Mouse (Mus musculus): Measurements from ENCODE around the gene Olfr1223. TPM values are rescaled to one million over a fixed set of nuclear protein-coding genes. Genes with fewer than 3 reads are reported as not detected.

The Olfr1223 gene
- total and polyA plus RNA-seq, 2 experiments, result not detected

- no peaks in the 10 kb centered on the region for H3K4me1 ChIP-seq (ENCODE audit: control insufficient read depth, insufficient read depth, low read length)
- no peaks in the 10 kb centered on the region for H3K27me3 ChIP-seq (ENCODE audit: control insufficient read depth, insufficient read depth, low read length)
- H3K79me2 ChIP-seq (ENCODE audit: control insufficient read depth, insufficient read depth, low read length), result no peaks in the 10 kb centered on the region
- no peak within 1 kb of the TSS for H3K4me3 ChIP-seq (ENCODE audit: insufficient read depth, low read depth, low read length)
- no peak within 1 kb of the TSS for H3K27ac ChIP-seq (replicated peaks; ENCODE audit: insufficient read depth, low read depth, low read length)
- no peak for DNase-seq (ENCODE audit: extremely low read depth, low read depth, low spot score)
- TF ChIP-seq POLR2A (IDR thresholded peaks at IDR 0.05; ENCODE audit: extremely low read depth, insufficient read depth, low read length) (no peak), CTCF (IDR thresholded peaks at IDR 0.05; ENCODE audit: low read depth, low read length) (no peak)
- 50% methylated on average over 3 of the region's 3 CpGs for WGBS
- H3K36me3 ChIP-seq (ENCODE audit: control insufficient read depth, insufficient read depth, low read length), result no peaks in the 10 kb centered on the region
- H3K9ac ChIP-seq (ENCODE audit: low read depth, low read length), result no peak within 1 kb of the TSS
Measured at GRCm38 (mm10) chr2:89132954-89133353, 18.4 kb downstream of the Olfr1223 start, which contains the start of gene Olfr1222. Gene Olfr1222 (minus strand): TSS chr2:89133054.

GRCm38 (mm10) chr2:89117183-89117582, 34.2 kb downstream of the Olfr1223 start, which contains the start of gene Olfr1221:
Gene Olfr1221 (minus strand): TSS chr2:89117283.
- Histone ChIP-seq H3K4me1 (ENCODE audit: control insufficient read depth, insufficient read depth, low read length) (no peaks in the 10 kb centered on the region), H3K27me3 (ENCODE audit: control insufficient read depth, insufficient read depth, low read length) (no peaks in the 10 kb centered on the region), H3K36me3 (ENCODE audit: control insufficient read depth, insufficient read depth, low read length) (no peaks in the 10 kb centered on the region), H3K9ac (ENCODE audit: low read depth, low read length) (no peak within 1 kb of the TSS), H3K4me3 (ENCODE audit: insufficient read depth, low read depth, low read length) (no peak within 1 kb of the TSS), H3K27ac (replicated peaks; ENCODE audit: insufficient read depth, low read depth, low read length) (no peak within 1 kb of the TSS), H3K79me2 (ENCODE audit: control insufficient read depth, insufficient read depth, low read length) (no peaks in the 10 kb centered on the region)
- DNase-seq (ENCODE audit: extremely low read depth, low read depth, low spot score), result peak; percentile 3
- TF ChIP-seq POLR2A (IDR thresholded peaks at IDR 0.05; ENCODE audit: extremely low read depth, insufficient read depth, low read length) (no peak), CTCF (IDR thresholded peaks at IDR 0.05; ENCODE audit: low read depth, low read length) (no peak)
- WGBS, result 73% methylated on average over 2 of the region's 2 CpGs

DNA sequence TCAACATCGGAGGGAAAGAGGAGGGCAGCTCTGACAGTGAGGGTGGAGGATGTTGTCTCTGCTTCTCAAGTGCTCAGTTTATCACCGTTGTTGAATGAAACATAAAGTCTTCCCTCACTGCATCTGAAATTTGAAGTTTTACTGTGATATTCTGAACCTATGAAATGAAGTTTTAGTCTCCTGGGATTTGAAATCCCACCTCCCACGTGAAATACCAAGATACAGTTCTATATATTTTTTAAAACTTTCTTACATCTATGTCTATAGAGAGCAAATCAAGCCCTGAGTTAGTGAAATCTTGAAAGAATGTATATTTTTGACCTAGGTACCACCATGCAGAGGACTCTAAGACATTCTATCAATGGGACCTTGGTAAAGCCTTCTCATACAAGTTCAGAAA, 44.6 kb downstream of the Olfr1223 start, which contains the start of gene Olfr1220:
TSS of gene Olfr1220 (minus strand) at position 101 of the 400 bp plus-strand sequence.
- Histone ChIP-seq H3K27me3 (ENCODE audit: control insufficient read depth, insufficient read depth, low read length) (no peaks in the 10 kb centered on the region), H3K79me2 (ENCODE audit: control insufficient read depth, insufficient read depth, low read length) (no peaks in the 10 kb centered on the region)
- WGBS, result 63% methylated on average over 3 of the region's 3 CpGs

GRCm38 (mm10) chr2:89105651-89106050, 45.7 kb downstream of the Olfr1223 start:
- Histone ChIP-seq H3K9ac (ENCODE audit: low read depth, low read length) (no peak overlapping the region), H3K4me1 (ENCODE audit: control insufficient read depth, insufficient read depth, low read length) (no peaks in the 10 kb centered on the region), H3K4me3 (ENCODE audit: insufficient read depth, low read depth, low read length) (no peak overlapping the region), H3K36me3 (ENCODE audit: control insufficient read depth, insufficient read depth, low read length) (no peaks in the 10 kb centered on the region), H3K27me3 (ENCODE audit: control insufficient read depth, insufficient read depth, low read length) (no peaks in the 10 kb centered on the region), H3K27ac (replicated peaks; ENCODE audit: insufficient read depth, low read depth, low read length) (no peak overlapping the region), H3K79me2 (ENCODE audit: control insufficient read depth, insufficient read depth, low read length) (no peaks in the 10 kb centered on the region)
- TF ChIP-seq POLR2A (IDR thresholded peaks at IDR 0.05; ENCODE audit: extremely low read depth, insufficient read depth, low read length) (no peak), CTCF (IDR thresholded peaks at IDR 0.05; ENCODE audit: low read depth, low read length) (no peak)
- no peak for DNase-seq (ENCODE audit: extremely low read depth, low read depth, low spot score)

More for the DNA sequence above, 44.6 kb downstream of the Olfr1223 start, which contains the start of gene Olfr1220:
- H3K4me1 ChIP-seq (ENCODE audit: control insufficient read depth, insufficient read depth, low read length), result no peaks in the 10 kb centered on the region
- H3K36me3 ChIP-seq (ENCODE audit: control insufficient read depth, insufficient read depth, low read length), result no peaks in the 10 kb centered on the region
- no peak for DNase-seq (ENCODE audit: extremely low read depth, low read depth, low spot score)
- H3K4me3 ChIP-seq (ENCODE audit: insufficient read depth, low read depth, low read length), result no peak within 1 kb of the TSS
- no peak within 1 kb of the TSS for H3K9ac ChIP-seq (ENCODE audit: low read depth, low read length)
- H3K27ac ChIP-seq (replicated peaks; ENCODE audit: insufficient read depth, low read depth, low read length), result no peak within 1 kb of the TSS
- no peak for TF ChIP-seq POLR2A (IDR thresholded peaks at IDR 0.05; ENCODE audit: extremely low read depth, insufficient read depth, low read length)
- TF ChIP-seq CTCF (IDR thresholded peaks at IDR 0.05; ENCODE audit: low read depth, low read length), result no peak

GRCm38 (mm10) chr2:89093848-89094247, 57.5 kb downstream of the Olfr1223 start:
- TF ChIP-seq POLR2A (IDR thresholded peaks at IDR 0.05; ENCODE audit: extremely low read depth, insufficient read depth, low read length), result no peak
- TF ChIP-seq CTCF (IDR thresholded peaks at IDR 0.05; ENCODE audit: low read depth, low read length), result no peak
- WGBS, result 94% methylated on average over 1 of the region's 1 CpGs
- no peak overlapping the region for H3K4me3 ChIP-seq (ENCODE audit: insufficient read depth, low read depth, low read length)
- H3K27ac ChIP-seq (replicated peaks; ENCODE audit: insufficient read depth, low read depth, low read length), result no peak overlapping the region
- H3K9ac ChIP-seq (ENCODE audit: low read depth, low read length), result no peak overlapping the region
- no peaks in the 10 kb centered on the region for H3K4me1 ChIP-seq (ENCODE audit: control insufficient read depth, insufficient read depth, low read length)
- no peaks in the 10 kb centered on the region for H3K27me3 ChIP-seq (ENCODE audit: control insufficient read depth, insufficient read depth, low read length)
- no peak for DNase-seq (ENCODE audit: extremely low read depth, low read depth, low spot score)
- H3K36me3 ChIP-seq (ENCODE audit: control insufficient read depth, insufficient read depth, low read length), result no peaks in the 10 kb centered on the region
- no peaks in the 10 kb centered on the region for H3K79me2 ChIP-seq (ENCODE audit: control insufficient read depth, insufficient read depth, low read length)

Other genes starting within 250 kb of the Olfr1223 start
- not detected in 2 replicates for gene Olfr1208, start 249.2 kb downstream of the Olfr1223 start, total RNA-seq (2014; rRNA removed)
- not detected in 2 replicates for gene Olfr1208, start 249.2 kb downstream of the Olfr1223 start, polyA plus RNA-seq (2012; rRNA removed)
- gene Olfr1209, start 236.4 kb downstream of the Olfr1223 start, total RNA-seq (2014; rRNA removed), result not detected in 2 replicates
- gene Olfr1209, start 236.4 kb downstream of the Olfr1223 start, polyA plus RNA-seq (2012; rRNA removed), result not detected in 2 replicates
- gene Olfr1211, start 213.4 kb downstream of the Olfr1223 start, total RNA-seq (2014; rRNA removed), result not detected in 2 replicates
- not detected in 2 replicates for gene Olfr1211, start 213.4 kb downstream of the Olfr1223 start, polyA plus RNA-seq (2012; rRNA removed)
- not detected in 2 replicates for gene Olfr1212, start 197.6 kb downstream of the Olfr1223 start, total RNA-seq (2014; rRNA removed)
- not detected in 2 replicates for gene Olfr1212, start 197.6 kb downstream of the Olfr1223 start, polyA plus RNA-seq (2012; rRNA removed)
- not detected in 2 replicates for gene Gm13762, start 171.3 kb downstream of the Olfr1223 start, total RNA-seq (2014; rRNA removed)
- not detected in 2 replicates for gene Gm13762, start 171.3 kb downstream of the Olfr1223 start, polyA plus RNA-seq (2012; rRNA removed)
- not detected in 2 replicates for gene Olfr1214, start 158.9 kb downstream of the Olfr1223 start, total RNA-seq (2014; rRNA removed)
- not detected in 2 replicates for gene Olfr1214, start 158.9 kb downstream of the Olfr1223 start, polyA plus RNA-seq (2012; rRNA removed)
- not detected in 2 replicates for gene Olfr1215, start 144.6 kb downstream of the Olfr1223 start, total RNA-seq (2014; rRNA removed)
- gene Olfr1215, start 144.6 kb downstream of the Olfr1223 start, polyA plus RNA-seq (2012; rRNA removed), result not detected in 2 replicates
- gene Olfr1216, start 133.2 kb downstream of the Olfr1223 start, total RNA-seq (2014; rRNA removed), result not detected in 2 replicates
- gene Olfr1216, start 133.2 kb downstream of the Olfr1223 start, polyA plus RNA-seq (2012; rRNA removed), result not detected in 2 replicates
- not detected in 2 replicates for gene Olfr1217, start 119.5 kb downstream of the Olfr1223 start, total RNA-seq (2014; rRNA removed)
- not detected in 2 replicates for gene Olfr1217, start 119.5 kb downstream of the Olfr1223 start, polyA plus RNA-seq (2012; rRNA removed)
- not detected in 2 replicates for gene Olfr1218, start 90.4 kb downstream of the Olfr1223 start, total RNA-seq (2014; rRNA removed)
- gene Olfr1218, start 90.4 kb downstream of the Olfr1223 start, polyA plus RNA-seq (2012; rRNA removed), result not detected in 2 replicates
- not detected in 2 replicates for gene Olfr1219, start 68.0 kb downstream of the Olfr1223 start, total RNA-seq (2014; rRNA removed)
- not detected in 2 replicates for gene Olfr1219, start 68.0 kb downstream of the Olfr1223 start, polyA plus RNA-seq (2012; rRNA removed)
- not detected in 2 replicates for gene Olfr1220, start 44.7 kb downstream of the Olfr1223 start, total RNA-seq (2014; rRNA removed)
- gene Olfr1220, start 44.7 kb downstream of the Olfr1223 start, polyA plus RNA-seq (2012; rRNA removed), result not detected in 2 replicates
- gene Olfr1221, start 34.3 kb downstream of the Olfr1223 start, total RNA-seq (2014; rRNA removed), result not detected in 2 replicates
- not detected in 2 replicates for gene Olfr1221, start 34.3 kb downstream of the Olfr1223 start, polyA plus RNA-seq (2012; rRNA removed)
- gene Olfr1222, start 18.5 kb downstream of the Olfr1223 start, total RNA-seq (2014; rRNA removed), result not detected in 2 replicates
- gene Olfr1222, start 18.5 kb downstream of the Olfr1223 start, polyA plus RNA-seq (2012; rRNA removed), result not detected in 2 replicates
- not detected in 2 replicates for gene Olfr1224-ps1, start 12.5 kb upstream of the Olfr1223 start, total RNA-seq (2014; rRNA removed)
- gene Olfr1224-ps1, start 12.5 kb upstream of the Olfr1223 start, polyA plus RNA-seq (2012; rRNA removed), result not detected in 2 replicates
- not detected in 2 replicates for gene Olfr1225, start 23.1 kb upstream of the Olfr1223 start, total RNA-seq (2014; rRNA removed)
- not detected in 2 replicates for gene Olfr1225, start 23.1 kb upstream of the Olfr1223 start, polyA plus RNA-seq (2012; rRNA removed)
- not detected in 2 replicates for gene Olfr1226, start 48.5 kb upstream of the Olfr1223 start, total RNA-seq (2014; rRNA removed)
- gene Olfr1226, start 48.5 kb upstream of the Olfr1223 start, polyA plus RNA-seq (2012; rRNA removed), result not detected in 2 replicates
- not detected in 2 replicates for gene Olfr1228, start 102.5 kb upstream of the Olfr1223 start, total RNA-seq (2014; rRNA removed)
- gene Olfr1228, start 102.5 kb upstream of the Olfr1223 start, polyA plus RNA-seq (2012; rRNA removed), result not detected in 2 replicates
- not detected in 2 replicates for gene Olfr1229, start 136.5 kb upstream of the Olfr1223 start, total RNA-seq (2014; rRNA removed)
- not detected in 2 replicates for gene Olfr1229, start 136.5 kb upstream of the Olfr1223 start, polyA plus RNA-seq (2012; rRNA removed)
- gene Olfr1230, start 145.7 kb upstream of the Olfr1223 start, total RNA-seq (2014; rRNA removed), result not detected in 2 replicates
- gene Olfr1230, start 145.7 kb upstream of the Olfr1223 start, polyA plus RNA-seq (2012; rRNA removed), result not detected in 2 replicates
- not detected in 2 replicates for gene Olfr1231, start 155.5 kb upstream of the Olfr1223 start, total RNA-seq (2014; rRNA removed)
- not detected in 2 replicates for gene Olfr1231, start 155.5 kb upstream of the Olfr1223 start, polyA plus RNA-seq (2012; rRNA removed)
- gene Olfr1232, start 178.1 kb upstream of the Olfr1223 start, total RNA-seq (2014; rRNA removed), result not detected in 2 replicates
- gene Olfr1232, start 178.1 kb upstream of the Olfr1223 start, polyA plus RNA-seq (2012; rRNA removed), result not detected in 2 replicates
- gene Olfr1233, start 190.8 kb upstream of the Olfr1223 start, total RNA-seq (2014; rRNA removed), result not detected in 2 replicates
- gene Olfr1233, start 190.8 kb upstream of the Olfr1223 start, polyA plus RNA-seq (2012; rRNA removed), result not detected in 2 replicates
- not detected in 2 replicates for gene Olfr1234, start 213.3 kb upstream of the Olfr1223 start, total RNA-seq (2014; rRNA removed)
- gene Olfr1234, start 213.3 kb upstream of the Olfr1223 start, polyA plus RNA-seq (2012; rRNA removed), result not detected in 2 replicates

Data from liver, adult 2 months (tissue).